Mouse (Mus musculus): ENCODE data around the gene Mfsd4a. TPM values are rescaled to one million over a fixed set of nuclear protein-coding genes. Genes with fewer than 3 reads are reported as not detected.

Mfsd4a gene
- polyA plus RNA-seq, 2 experiments, result 1.1 to 12.3 TPM

GRCm38 (mm10) chr1:132006721-132007120 is 61.1 kb downstream of the Mfsd4a start:
- Histone ChIP-seq H3K36me3 (ENCODE audit: control insufficient read depth, insufficient read depth, low read length) (no peaks in the 10 kb centered on the region), H3K4me1 (ENCODE audit: control insufficient read depth, insufficient read depth, low read length) (peaks cover 11% of the 10 kb centered on the region), H3K27me3 (ENCODE audit: control insufficient read depth, insufficient read depth, low read length) (no peaks in the 10 kb centered on the region), H3K9ac (ENCODE audit: low read depth, low read length, severe bottlenecking) (no peak overlapping the region; the same call in 1 of the 2 replicates), H3K4me3 (replicated peaks; ENCODE audit: low read length) (peak overlapping the region; percentile 90), H3K4me2 (replicated peaks; ENCODE audit: low read depth, low read length, severe bottlenecking) (peak overlapping the region; percentile 49), H3K27ac (replicated peaks; ENCODE audit: low read depth, low read length) (peak overlapping the region; percentile 100), H3K9me3 (ENCODE audit: control insufficient read depth, low read length) (no peaks in the 10 kb centered on the region)
- WGBS, result 31% methylated on average over 5 of the region's 5 CpGs
- no peak for TF ChIP-seq POLR2A (IDR thresholded peaks at IDR 0.05; ENCODE audit: borderline replicate concordance, extremely low read depth, insufficient read depth, insufficient read length)
- DNase-seq (ENCODE audit: low spot score), result no peak
- no peak for ATAC-seq (ENCODE audit: low FRiP score, low read depth)

DNA sequence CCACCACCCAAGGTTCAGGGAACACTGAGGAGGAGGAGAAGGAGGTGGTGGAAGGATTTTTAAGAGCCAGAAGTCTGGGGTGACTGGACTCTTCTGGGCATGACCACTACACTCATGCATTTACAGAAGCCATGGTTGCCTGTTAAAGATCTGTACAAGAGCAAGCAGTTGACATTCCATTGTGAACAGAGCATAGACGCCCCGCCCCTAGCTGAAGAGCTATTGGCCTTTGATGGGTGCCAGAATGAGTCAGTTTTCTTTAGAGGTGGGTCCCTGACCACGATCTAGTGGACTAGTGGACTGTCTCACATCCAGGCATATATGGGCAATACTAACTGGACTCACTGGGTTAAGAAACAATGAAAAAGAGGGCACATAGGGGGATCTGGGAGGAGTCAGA is 61.8 kb downstream of the Mfsd4a start:
- H3K9ac ChIP-seq (ENCODE audit: low read depth, low read length, severe bottlenecking), result no peak overlapping the region
- no peaks in the 10 kb centered on the region for H3K36me3 ChIP-seq (ENCODE audit: control insufficient read depth, insufficient read depth, low read length)
- no peaks in the 10 kb centered on the region for H3K9me3 ChIP-seq (ENCODE audit: control insufficient read depth, low read length)
- WGBS, result 86% methylated on average over 3 of the region's 3 CpGs
- H3K4me1 ChIP-seq (ENCODE audit: control insufficient read depth, insufficient read depth, low read length), result peaks cover 11% of the 10 kb centered on the region
- no peak overlapping the region for H3K27ac ChIP-seq (replicated peaks; ENCODE audit: low read depth, low read length)
- H3K4me2 ChIP-seq (replicated peaks; ENCODE audit: low read depth, low read length, severe bottlenecking), result no peak overlapping the region
- no peak for TF ChIP-seq POLR2A (IDR thresholded peaks at IDR 0.05; ENCODE audit: borderline replicate concordance, extremely low read depth, insufficient read depth, insufficient read length)
- no peak overlapping the region for H3K4me3 ChIP-seq (replicated peaks; ENCODE audit: low read length)
- ATAC-seq (ENCODE audit: low FRiP score, low read depth) (no peak), DNase-seq (ENCODE audit: low spot score) (no peak)
- H3K27me3 ChIP-seq (ENCODE audit: control insufficient read depth, insufficient read depth, low read length), result no peaks in the 10 kb centered on the region

DNA sequence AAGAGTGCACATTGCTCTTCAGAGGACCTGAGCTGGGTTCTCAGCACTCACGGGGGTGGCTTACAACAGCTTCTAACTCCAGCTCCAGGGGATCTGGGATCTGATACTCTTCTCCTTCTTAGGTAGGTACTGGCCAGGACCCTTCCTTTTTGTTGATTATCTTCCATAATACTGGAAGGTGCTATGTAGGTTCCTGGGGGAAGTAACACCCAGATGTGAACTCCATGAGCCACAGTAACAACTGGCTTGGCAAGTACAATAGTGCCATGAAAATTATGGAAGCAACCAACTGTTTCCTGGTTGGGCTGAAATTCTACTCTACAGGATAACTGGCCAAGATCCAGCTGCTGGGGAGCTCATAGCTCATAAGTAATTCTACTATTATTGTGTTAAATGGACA is 62.4 kb downstream of the Mfsd4a start:
- ATAC-seq (ENCODE audit: low FRiP score, low read depth) (no peak), DNase-seq (ENCODE audit: low spot score) (no peak)
- Histone ChIP-seq H3K9ac (ENCODE audit: low read depth, low read length, severe bottlenecking) (no peak overlapping the region), H3K27ac (replicated peaks; ENCODE audit: low read depth, low read length) (no peak overlapping the region), H3K4me3 (replicated peaks; ENCODE audit: low read length) (no peak overlapping the region), H3K36me3 (ENCODE audit: control insufficient read depth, insufficient read depth, low read length) (no peaks in the 10 kb centered on the region), H3K27me3 (ENCODE audit: control insufficient read depth, insufficient read depth, low read length) (no peaks in the 10 kb centered on the region), H3K4me2 (replicated peaks; ENCODE audit: low read depth, low read length, severe bottlenecking) (no peak overlapping the region), H3K4me1 (ENCODE audit: control insufficient read depth, insufficient read depth, low read length) (peaks cover 11% of the 10 kb centered on the region), H3K9me3 (ENCODE audit: control insufficient read depth, low read length) (no peaks in the 10 kb centered on the region)
- WGBS, result 86% methylated on average over 1 of the region's 1 CpGs
- no peak for TF ChIP-seq POLR2A (IDR thresholded peaks at IDR 0.05; ENCODE audit: borderline replicate concordance, extremely low read depth, insufficient read depth, insufficient read length)

- ATAC-seq (ENCODE audit: low FRiP score, low read depth) (no peak), DNase-seq (ENCODE audit: low spot score) (no peak)
- Histone ChIP-seq H3K36me3 (ENCODE audit: control insufficient read depth, insufficient read depth, low read length) (no peaks in the 10 kb centered on the region), H3K4me2 (replicated peaks; ENCODE audit: low read depth, low read length, severe bottlenecking) (no peak overlapping the region), H3K27me3 (ENCODE audit: control insufficient read depth, insufficient read depth, low read length) (no peaks in the 10 kb centered on the region), H3K27ac (replicated peaks; ENCODE audit: low read depth, low read length) (no peak overlapping the region), H3K4me1 (ENCODE audit: control insufficient read depth, insufficient read depth, low read length) (peaks cover 11% of the 10 kb centered on the region), H3K4me3 (replicated peaks; ENCODE audit: low read length) (no peak overlapping the region), H3K9me3 (ENCODE audit: control insufficient read depth, low read length) (no peaks in the 10 kb centered on the region), H3K9ac (ENCODE audit: low read depth, low read length, severe bottlenecking) (no peak overlapping the region)
- 72% methylated on average over 6 of the region's 6 CpGs for WGBS
- no peak for TF ChIP-seq POLR2A (IDR thresholded peaks at IDR 0.05; ENCODE audit: borderline replicate concordance, extremely low read depth, insufficient read depth, insufficient read length)
These were observed 63.2 kb downstream of the Mfsd4a start for GRCm38 (mm10) chr1:132004574-132005180.

DNA sequence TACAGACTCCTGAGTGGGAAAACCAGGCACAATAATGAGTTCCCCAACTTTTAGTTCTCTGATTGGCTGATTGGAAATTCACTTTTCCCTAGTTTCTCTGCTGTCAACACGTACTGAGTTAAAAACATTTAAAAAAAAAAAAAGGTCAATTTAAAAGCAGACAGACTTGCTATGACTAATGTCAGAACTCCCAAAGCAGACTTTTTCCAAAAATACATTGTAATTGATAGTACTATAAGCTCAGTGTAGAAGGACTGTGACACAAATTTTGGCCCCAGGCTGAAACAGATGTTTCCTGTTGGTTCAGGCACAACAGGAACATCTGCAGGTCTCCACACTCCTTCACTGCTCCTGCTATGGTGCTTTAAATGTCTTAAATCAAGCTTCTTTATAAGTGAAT is 64.0 kb downstream of the Mfsd4a start:
- ATAC-seq (ENCODE audit: low FRiP score, low read depth) (peak; percentile 35; the same call in 1 of the 2 replicates), DNase-seq (ENCODE audit: low spot score) (peak; percentile 80)
- Histone ChIP-seq H3K36me3 (ENCODE audit: control insufficient read depth, insufficient read depth, low read length) (no peaks in the 10 kb centered on the region), H3K4me3 (replicated peaks; ENCODE audit: low read length) (no peak overlapping the region), H3K9me3 (ENCODE audit: control insufficient read depth, low read length) (no peaks in the 10 kb centered on the region), H3K4me1 (ENCODE audit: control insufficient read depth, insufficient read depth, low read length) (peaks cover 5% of the 10 kb centered on the region; the same call in 1 of the 2 replicates), H3K4me2 (replicated peaks; ENCODE audit: low read depth, low read length, severe bottlenecking) (no peak overlapping the region), H3K27me3 (ENCODE audit: control insufficient read depth, insufficient read depth, low read length) (no peaks in the 10 kb centered on the region), H3K27ac (replicated peaks; ENCODE audit: low read depth, low read length) (no peak overlapping the region), H3K9ac (ENCODE audit: low read depth, low read length, severe bottlenecking) (no peak overlapping the region)
- 26% methylated on average over 1 of the region's 1 CpGs for WGBS
- TF ChIP-seq POLR2A (IDR thresholded peaks at IDR 0.05; ENCODE audit: borderline replicate concordance, extremely low read depth, insufficient read depth, insufficient read length), result no peak
